Mouse (Mus musculus): ENCODE data around the gene Fbxo44.

DNA sequence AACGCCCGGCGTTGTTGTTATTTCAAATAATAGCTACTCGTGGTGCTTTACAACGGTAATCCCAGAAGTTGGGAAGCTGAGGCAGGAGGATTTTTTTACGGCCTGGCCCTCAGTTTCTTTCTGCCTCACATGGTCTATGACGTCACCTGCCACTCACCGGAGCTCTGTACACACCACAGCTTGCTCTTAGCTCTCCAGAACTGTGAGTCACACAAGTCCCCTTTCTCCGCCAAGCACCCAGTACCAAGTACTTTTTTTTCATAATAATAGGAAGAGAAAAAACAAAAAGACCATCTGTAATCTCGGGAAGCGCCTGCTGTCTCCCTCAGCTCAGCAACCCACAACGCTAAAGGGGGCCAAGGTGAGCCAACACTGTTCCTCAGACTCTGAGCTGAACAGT is 21.2 kb upstream of the Fbxo44 start:
- TF ChIP-seq CTCF (conservative IDR thresholded peaks at IDR 0.05; ENCODE audit: insufficient read depth, insufficient read length, low read depth, low read length): no peak
- no peak for TF ChIP-seq POLR2A (IDR thresholded peaks at IDR 0.05; ENCODE audit: low read depth, low read length)

Data from kidney, adult 2 months (tissue).